Mouse (Mus musculus) gastrocnemius, postnatal 4 days (tissue): ENCODE data around the gene Kras. TPM values are rescaled to one million over a fixed set of nuclear protein-coding genes. Genes with fewer than 3 reads are reported as not detected.

ENCODE experiments used
- DNase-seq, 2 experiments: peaks; one replicate each; pipeline ENCODE4 v3.0.0; 2021 to 2022; ENCODE audit warnings: low spot score in 2 of 2, mixed read lengths in 2 of 2
- total RNA-seq, 2 experiments: library from RNA; stranded (reverse); gene quantifications; 2 replicates each; pipeline ENCODE4 v1.2.3; 2021

The Kras gene
- total RNA-seq, 2 experiments from 2014 or later, result 37.0 to 40.8 TPM

DNA sequence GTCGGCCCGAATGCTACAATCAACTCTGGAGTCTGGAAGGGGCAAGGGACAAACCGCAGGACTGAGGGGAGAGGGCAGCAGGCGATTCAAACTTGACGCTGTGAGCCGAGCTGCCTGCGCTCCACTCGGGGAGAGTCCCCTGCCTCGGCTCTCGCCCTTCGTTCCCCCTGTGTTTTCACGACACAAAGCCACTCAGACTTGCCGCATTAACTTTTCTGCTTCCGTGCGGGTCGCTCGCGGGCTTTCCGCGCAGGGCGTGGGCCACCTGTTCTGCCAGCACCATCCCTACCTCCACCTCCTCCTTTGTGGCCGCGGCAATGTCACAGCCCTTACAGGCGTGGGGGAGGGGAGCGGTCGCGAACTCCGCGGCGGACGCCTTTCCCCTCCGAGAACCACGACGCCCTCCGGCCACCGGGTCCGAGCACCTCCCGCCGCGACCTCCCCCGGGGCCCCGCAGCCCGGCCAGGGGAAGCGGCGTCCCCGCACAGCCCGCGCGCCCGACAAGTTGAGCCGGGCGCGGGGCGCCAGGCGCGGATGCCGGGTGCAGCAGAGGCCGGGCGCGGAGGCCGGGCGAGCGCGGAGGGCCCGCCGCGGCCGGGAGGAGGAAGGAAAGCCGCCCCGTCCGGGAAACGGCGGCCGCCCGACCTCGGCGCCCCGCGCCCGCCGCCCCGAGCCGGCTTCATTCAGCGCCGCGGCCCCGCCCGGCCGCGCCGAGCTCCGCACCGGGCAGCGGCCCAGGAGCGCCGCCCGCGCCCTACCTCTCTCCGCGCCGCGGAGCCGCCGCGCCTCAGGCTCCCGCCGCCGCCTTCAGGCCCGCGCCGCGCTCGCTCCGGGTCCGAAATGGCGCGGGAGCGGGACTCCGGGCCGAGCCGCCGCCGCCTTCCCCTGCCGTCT lies 501 bp downstream of the Kras start:
- DNase-seq, result peak; percentile 23 to 52

DNA sequence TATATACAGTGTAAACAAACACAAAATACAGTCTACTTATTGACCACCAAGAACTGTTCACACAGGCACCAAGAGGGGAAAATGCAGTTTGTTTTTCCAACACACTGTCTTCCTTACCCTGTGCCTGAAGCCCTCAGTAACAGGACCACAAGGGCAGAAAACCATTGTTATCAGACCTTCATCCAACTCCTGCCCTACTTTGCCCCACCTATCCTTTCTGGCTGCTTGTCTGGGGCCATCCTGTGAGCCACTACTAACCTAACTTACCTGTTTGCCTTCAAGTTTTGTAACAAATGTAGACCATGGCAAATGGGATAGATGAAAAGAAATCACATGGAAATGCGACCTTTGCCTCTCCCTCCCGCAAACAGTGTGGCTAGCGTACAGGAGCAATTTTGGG lies 2.2 kb downstream of the Kras start:
- DNase-seq, result no peak

DNA sequence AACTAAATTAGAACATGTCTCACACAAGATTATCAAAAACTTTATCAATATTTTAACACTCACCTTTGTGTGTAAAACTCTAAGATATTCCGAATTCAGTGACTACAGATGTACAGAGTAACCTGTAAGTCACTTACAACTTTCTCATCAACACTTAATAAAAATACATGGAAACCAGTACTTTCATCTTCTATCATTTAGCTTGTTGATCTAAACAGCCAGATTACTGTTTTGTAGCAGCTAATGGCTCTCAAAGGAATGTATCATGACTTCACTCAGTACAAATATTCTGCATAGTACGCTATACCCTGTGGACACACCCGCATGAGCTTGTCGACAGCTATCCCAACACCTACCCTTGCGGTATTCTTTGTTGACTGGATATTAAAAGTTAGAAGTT lies 3.2 kb downstream of the Kras start:
- DNase-seq, result no peak

DNA sequence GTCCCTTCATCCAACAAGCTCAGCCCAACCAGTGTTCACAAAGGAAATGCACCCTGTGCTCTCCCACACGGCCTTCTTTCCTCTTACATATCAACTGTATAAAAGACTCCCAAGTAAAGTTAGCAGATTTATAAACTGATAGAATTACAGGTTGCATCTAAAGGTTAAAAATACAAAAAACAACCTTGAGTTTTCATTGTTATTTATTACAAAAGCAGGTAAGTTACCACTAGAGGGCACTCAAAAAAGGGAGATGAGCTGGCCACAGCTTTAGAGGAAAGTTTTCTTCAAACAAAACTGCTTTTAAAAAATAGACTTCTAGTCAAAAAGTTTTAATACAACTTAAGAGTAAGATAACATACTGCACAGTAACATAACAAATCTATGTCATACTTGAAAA lies 7.5 kb downstream of the Kras start:
- DNase-seq, result no peak

DNA sequence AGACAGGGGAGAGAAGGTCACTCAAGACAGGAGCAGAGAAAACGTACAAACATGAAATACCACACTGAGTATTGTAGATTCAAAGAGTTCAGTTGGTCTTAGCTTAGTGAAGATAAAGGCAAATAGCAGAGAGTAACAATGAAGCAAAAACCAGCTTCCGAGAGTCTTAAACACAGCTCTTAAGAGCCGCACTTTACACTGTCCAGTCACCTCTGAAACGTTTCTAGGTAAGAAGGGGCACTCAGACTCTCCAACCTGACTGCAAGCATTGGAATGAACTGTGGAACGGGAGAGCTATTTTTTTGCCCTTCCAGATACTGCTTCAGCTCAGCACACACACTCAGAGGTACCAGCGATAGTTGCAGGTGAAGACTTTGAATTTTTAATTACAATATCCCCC lies 9.8 kb downstream of the Kras start:
- DNase-seq, result no peak

DNA sequence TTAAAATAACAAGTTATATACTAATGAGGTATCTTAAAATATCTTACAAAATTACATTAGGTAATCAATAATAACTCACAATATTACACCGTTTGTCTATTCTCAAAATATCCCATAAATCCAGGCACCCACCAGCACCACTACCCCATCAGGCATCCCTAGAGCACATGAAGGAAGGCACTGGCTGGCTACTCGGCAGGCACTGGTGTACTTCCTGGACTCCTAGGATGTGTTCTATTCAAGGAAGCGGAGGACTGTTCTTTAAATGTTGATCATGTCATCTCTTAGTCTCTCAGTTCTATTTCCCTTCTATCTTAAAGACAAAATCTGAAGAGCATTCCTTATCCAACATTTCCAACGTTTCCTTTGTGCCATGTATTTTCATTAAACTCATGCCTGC lies 12.9 kb downstream of the Kras start:
- no peak for DNase-seq

DNA sequence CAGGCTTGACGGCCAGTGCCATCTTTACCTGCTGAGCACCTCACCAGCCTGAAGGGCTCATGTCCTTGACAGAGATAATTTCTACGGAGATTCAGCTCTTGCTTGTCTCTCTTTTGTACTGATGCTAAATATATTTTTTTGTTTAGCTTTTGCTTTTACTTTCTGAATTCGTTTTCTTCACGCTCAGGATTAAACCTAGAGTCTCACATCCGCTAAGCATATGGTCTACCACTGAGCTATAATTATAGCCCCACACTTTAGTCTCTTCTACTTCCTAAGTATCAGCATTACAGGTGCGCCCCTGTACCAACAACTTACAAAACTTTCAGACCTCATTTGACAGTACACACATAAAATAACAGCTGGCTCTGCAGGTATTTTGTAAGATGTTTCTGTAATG lies 14.7 kb downstream of the Kras start:
- DNase-seq, result no peak

DNA sequence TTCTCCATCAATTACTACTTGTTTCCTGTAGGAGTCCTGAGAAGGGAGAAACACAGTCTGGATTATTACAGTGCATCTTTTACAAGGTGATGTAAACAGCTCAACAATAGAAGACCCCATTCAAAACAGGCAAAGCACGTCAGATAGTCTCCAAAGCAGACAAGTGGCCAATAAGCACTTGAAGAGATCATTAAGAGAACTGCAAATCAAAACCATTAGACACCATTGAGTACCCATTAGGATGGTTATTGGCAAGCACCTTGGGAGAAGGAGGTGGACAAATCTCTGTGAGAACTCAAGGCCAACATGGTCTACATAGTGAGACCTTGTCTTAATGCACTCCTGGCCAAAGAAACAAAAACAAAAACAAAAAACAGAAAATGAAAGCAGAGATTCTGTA lies 15.6 kb downstream of the Kras start:
- no peak for DNase-seq

DNA sequence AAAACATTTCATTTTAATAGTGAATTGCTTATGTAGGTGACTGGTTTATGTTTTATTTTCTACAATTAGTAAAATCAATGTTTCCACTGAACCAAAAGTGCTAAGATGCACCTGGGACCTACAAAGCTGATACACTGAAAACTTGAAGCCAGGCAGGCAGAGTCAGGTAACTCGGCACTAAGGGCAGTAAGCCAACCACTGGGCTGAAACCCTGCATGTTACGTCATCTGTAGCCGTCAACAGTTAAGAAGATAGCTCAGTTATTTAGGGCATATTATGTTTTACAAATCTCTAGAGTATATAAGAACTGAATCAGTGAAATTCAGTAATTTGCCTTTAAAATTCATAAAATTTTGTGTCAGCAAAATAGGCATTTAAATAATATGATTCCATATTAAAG lies 23.7 kb downstream of the Kras start:
- DNase-seq, result no peak

DNA sequence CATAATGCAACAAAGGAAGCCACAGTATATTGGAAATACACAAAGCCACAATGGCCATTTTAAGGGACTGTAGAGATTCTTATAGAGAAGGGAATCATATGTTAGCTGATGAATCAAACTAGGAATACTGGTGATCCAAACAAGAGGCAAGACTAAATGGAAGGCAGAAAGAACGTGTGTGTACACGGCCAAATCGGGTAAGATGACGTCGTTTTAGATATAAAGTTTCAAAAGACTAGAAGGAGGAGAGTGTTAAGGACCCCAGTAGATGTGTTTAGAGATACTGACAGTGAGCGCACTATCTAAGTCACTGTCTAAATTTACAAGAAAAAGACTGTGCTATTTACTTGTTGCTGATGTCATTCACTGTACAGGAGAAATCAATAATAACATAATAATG lies 25.8 kb downstream of the Kras start:
- DNase-seq, result no peak

DNA sequence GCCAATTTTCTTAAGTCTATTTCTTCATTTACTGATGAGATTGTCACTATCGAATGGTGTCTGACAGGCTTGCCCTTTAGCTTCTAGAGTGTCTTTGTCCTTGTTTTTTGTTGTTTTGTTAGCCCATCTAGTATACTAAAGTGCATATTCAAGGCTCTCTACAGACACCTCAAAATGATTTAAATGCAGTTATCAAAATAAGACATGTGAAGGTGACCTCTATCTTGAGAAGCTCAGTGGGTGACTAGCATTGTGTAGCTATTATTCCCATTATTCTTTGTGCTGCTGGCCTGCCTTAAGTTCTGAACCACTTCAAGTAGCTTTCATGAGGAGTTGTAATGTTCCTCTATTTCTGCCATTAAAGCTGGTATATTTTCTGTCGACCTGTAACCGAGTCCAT lies 34.2 kb downstream of the Kras start:
- no peak for DNase-seq

DNA sequence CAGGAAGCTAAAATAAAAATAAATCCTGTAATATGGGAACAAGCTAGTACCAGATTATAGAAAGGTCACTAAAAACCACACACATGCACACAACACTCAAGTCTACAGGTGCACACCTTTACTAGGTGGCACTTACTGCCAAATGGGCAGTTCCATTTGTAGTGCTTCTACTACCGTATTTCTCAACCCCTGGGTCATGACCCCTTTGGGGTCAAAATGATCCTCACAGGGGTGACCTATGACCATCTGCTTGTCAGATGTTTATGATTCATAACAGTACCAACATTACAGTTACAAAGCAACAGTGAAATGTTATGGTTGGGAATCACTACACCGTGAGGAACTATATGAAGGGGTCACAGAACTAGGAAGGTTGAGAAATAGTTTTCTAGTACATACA lies 36.1 kb downstream of the Kras start:
- no peak for DNase-seq

DNA sequence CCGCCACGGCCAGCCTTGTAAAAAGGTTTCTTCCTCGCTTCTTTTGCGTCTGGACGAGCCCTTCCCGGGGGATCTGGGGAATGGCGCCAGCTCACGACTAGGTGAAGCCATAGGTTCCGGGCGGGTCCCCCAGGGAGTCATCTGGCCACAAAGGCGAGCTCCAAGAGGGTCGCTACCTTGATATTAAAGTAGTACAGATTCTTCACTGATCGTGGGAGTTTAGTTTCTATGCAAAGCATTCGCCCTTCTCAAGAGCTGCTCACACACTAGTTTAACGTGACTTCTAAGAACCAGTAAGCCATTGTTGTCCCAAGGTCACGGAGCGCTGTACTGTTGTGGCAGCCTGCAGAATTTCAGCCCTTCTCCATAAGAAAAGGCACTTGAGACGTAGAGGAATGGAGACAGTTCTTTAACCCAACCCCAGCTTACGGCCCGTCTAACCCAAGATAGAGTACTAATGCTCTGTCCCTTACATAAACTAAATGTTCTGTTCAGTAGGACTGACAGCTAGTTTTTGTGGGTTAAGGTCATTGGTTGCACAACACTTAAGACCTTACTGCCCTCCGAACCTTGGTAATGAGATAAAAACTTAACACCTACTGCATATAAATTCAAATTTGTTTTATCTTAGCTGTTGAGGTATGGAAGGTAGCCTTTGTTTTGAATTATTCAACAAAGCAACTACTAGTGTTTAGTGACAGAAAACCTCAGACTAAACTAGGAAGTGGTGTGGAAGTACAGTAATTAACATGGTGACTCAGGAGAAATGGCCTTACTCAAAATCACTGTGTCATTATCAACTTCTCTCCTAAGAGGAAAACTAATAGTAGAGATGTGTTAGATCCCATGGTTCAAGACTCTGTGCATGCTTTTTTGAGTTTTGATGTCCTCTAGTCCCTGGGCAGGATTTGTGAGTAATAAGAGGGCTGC lies 38.4 kb downstream of the Kras start:
- no peak for DNase-seq

DNA sequence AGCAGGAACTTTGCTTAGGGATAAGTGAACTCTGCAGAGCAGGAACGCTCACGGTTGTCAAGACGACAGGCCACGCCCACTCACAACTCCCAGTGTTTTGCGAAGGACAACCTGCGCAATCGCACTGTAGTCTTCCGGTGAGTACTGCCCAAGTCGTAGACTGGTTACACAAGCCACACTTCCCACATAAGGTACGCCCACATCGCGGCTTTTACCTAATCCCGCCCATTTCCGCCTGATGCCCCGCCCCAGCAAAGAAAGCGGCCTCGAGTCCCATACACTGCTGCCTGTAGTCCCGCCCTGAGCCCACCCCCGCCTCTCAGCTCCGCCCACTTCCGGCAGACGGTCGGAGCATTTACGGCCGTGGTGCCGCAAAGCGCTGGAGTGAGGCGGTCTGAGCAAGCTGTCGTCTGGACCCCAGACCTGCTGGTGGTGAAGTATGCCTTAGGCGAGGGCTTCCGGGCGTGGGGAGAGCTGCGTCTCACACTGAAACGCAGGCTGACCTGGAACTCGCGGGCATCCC lies 39.2 kb downstream of the Kras start, which contains the start of the genes Casc1 and Etfrf1:
Gene Casc1 (minus strand): TSS at position 190 of the 523 bp plus-strand sequence.
Gene Etfrf1 (plus strand): TSS at position 319 of the 523 bp plus-strand sequence.
- peak; percentile 90 to 97 for DNase-seq

DNA sequence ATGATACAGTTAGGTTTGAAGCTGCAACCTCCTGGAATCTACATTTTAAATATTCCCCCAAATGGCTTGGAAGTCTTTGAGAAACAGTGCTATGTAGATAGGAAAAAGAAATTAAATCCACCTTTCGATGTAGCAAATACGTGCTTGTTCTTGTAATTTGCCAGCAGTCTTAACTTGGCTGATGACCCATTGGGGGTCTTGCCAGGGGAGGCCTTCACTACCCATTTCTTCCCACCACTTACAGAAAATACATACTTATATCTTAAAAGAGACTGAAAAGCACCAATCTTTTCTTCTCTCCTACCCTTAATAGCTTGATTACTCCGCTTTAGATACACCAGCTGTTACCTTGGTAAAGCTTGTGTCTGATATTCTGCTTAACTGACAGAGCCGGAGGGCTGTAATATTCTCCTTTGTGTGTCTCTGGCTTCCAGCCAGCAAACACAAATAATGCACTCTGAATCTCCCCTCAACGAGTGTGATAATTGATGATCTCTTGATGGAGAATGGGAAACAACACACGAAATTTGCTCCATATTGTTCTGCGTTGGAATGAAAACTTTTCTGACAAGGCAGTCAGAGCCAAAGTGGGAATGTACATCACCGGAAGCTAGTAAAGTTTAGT lies 39.9 kb downstream of the Kras start:
- DNase-seq, result no peak

DNA sequence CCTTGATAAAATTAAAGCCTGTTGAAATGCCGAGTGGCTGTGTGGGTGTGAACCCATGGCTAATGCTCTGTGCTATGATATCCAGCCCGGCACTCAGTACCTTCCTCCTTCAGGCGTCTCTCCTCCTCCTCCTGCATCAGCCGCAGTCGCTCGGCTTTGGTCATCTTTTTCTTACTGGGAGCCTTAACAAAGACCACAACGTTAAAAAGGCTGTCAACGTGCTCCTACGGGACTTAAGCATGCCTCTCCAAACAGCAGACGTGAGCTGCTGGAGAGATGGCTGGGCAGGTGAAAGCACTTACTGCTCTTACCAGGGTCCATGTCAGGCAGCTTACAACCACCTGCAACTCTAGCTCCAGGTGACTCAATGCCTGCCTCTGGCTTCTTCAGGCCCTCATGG lies 44.9 kb downstream of the Kras start:
- no peak for DNase-seq

DNA sequence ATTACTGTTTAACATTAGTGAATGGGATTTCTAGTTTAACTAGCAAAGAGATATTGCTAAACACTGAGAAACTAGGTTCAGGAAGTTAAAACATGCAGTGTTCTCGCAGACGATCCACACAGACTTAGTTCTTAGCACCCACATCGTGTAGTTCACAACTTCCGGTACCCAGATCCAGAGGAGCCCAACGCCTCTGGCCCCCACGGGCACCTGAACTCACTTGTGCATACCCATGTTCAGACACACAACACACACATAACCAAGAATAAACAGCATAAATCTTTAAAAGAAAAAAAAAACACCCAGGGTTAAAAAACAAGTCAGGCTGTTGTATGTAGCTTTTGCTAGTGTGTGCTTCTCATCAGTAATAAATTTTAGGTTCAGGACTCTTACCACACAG lies 45.6 kb downstream of the Kras start:
- no peak for DNase-seq

DNA sequence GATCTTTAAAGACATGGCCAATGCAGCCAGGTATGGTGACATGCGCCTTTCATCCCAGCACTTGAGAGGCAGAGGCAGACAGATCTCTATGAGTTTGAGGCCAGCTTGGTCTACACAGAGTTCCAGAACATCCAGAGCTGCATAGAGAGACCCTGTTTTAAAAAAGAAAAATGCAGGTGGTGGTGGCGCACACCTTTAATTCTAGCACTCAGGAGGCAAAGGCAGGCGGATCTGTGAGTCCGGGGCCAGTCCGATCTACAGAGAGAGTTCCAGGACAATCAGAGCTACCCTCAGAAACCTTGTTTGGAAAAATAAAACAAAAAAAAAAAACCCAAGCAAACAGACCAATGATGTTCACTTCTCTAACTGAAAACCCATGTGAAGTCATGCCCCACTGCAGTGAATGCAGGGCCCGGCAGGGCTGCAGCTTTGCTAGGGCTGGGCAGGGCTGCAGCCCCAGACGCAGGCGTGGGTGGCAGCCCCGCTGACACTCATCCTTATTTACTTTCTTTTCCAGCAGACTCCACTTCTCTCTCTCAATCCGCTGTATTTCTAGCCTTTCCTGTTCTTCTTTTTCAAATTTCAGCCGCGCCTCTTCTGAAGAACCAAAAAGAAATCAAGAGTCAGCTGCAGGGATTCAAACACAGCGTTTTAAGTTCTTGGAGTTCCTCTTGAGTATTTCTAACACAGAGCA lies 47.5 kb downstream of the Kras start:
- no peak for DNase-seq

DNA sequence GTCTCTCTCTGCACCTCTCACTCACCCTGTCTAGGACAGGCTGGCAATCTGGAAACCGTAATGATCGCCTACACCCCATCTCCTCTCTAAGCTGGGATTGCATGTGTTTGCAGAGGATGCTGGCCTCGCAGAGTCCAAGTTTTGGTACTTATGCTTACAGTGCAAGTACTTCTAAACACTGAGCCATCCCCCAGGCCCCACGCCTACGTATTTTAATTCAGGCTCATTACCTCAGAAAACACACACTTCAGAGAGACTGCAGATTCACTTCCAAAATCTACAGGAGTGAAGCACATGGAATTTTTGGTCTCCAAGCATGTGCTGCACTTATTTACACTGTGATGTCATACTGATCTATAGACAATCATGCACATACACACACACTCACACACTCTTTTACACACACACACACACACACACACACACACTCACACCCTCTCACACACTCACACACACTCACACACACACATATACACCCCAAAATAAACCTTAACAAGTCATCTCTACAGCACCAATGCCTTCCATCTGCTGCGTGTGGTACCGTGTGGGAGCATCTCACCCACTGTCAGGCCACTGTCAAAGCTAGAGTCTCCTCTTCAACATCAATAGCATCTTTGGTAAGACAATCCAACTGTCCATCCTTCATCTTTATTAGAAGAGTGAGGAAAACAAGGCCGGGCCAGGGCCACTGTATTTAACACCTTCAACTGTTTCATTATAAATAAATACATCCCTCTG lies 51.9 kb downstream of the Kras start:
- no peak for DNase-seq

DNA sequence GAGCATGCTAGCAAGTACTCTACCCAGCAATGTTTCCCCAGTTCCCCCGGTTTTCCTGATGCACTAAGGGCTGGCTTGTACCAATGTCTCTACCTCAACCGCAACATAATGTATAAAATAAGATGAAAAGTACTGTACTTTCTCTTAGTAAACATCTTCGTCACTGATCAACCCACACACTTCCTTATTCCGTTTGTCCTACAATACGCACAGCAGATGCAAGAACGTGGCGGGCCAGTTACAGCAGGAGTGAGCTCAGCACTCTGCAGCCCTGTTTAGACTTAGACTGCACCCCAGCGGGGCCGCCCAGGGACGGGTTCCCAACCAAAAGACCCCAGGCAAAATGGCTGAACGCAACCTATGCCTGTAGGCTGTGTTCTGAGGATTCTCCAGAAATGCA lies 56.6 kb downstream of the Kras start:
- DNase-seq, result no peak
